Mouse (Mus musculus): ENCODE data around the gene Gpbar1. TPM values are rescaled to one million over a fixed set of nuclear protein-coding genes. Genes with fewer than 3 reads are reported as not detected.

The Gpbar1 gene
- polyA plus RNA-seq (2012; rRNA removed; ENCODE audit: low replicate concordance): 0.29 and 1.5 TPM in 2 replicates

GRCm38 (mm10) chr1:74278538-74278937 lies at the start of gene Gpbar1:
Gpbar1 (plus strand) TSS chr1:74278550.

GRCm38 (mm10) chr1:74235938-74236589 lies 42.3 kb upstream of the Gpbar1 start, which contains the start of gene Arpc2:
Arpc2 (plus strand) TSS chr1:74236084.

GRCm38 (mm10) chr1:74284543-74285160 lies 6.3 kb downstream of the Gpbar1 start, which contains the start of the genes Aamp and Pnkd:
Aamp (minus strand) TSS chr1:74284738.
Pnkd (plus strand) TSS chr1:74284930.

GRCm38 (mm10) chr1:74305522-74305921 lies 27.2 kb downstream of the Gpbar1 start, which contains the start of gene Tmbim1:
Tmbim1 (minus strand) TSS chr1:74305622.

Other genes with a start within 250 kb of the Gpbar1 start
- 238 and 411 TPM in 2 replicates for gene Tns1, start 154.1 kb upstream of the Gpbar1 start, polyA plus RNA-seq (2012; rRNA removed; ENCODE audit: low replicate concordance)
- gene Rufy4, start 153.0 kb upstream of the Gpbar1 start, polyA plus RNA-seq (2012; rRNA removed; ENCODE audit: low replicate concordance): 0.99 and 4.1 TPM in 2 replicates
- 0.23 and 2.8 TPM in 2 replicates for gene Cxcr2, start 124.6 kb upstream of the Gpbar1 start, polyA plus RNA-seq (2012; rRNA removed; ENCODE audit: low replicate concordance)
- gene Cxcr1, start 83.9 kb upstream of the Gpbar1 start, polyA plus RNA-seq (2012; rRNA removed; ENCODE audit: low replicate concordance): not detected in 2 replicates
- 130 and 154 TPM in 2 replicates for gene Arpc2, start 42.5 kb upstream of the Gpbar1 start, polyA plus RNA-seq (2012; rRNA removed; ENCODE audit: low replicate concordance)
- gene Aamp, start 6.2 kb downstream of the Gpbar1 start, polyA plus RNA-seq (2012; rRNA removed; ENCODE audit: low replicate concordance): 174 and 184 TPM in 2 replicates
- gene Pnkd, start 6.4 kb downstream of the Gpbar1 start, polyA plus RNA-seq (2012; rRNA removed; ENCODE audit: low replicate concordance): 64.7 and 99.9 TPM in 2 replicates
- 198 and 343 TPM in 2 replicates for gene Tmbim1, start 27.1 kb downstream of the Gpbar1 start, polyA plus RNA-seq (2012; rRNA removed; ENCODE audit: low replicate concordance)
- gene Catip, start 83.6 kb downstream of the Gpbar1 start, polyA plus RNA-seq (2012; rRNA removed; ENCODE audit: low replicate concordance): 2.1 and 2.8 TPM in 2 replicates
- gene Slc11a1, start 96.6 kb downstream of the Gpbar1 start, polyA plus RNA-seq (2012; rRNA removed; ENCODE audit: low replicate concordance): 67.9 and 69.7 TPM in 2 replicates
- 134 and 200 TPM in 2 replicates for gene Ctdsp1, start 113.0 kb downstream of the Gpbar1 start, polyA plus RNA-seq (2012; rRNA removed; ENCODE audit: low replicate concordance)
- 0.45 and 0.99 TPM in 2 replicates for gene Vil1, start 130.8 kb downstream of the Gpbar1 start, polyA plus RNA-seq (2012; rRNA removed; ENCODE audit: low replicate concordance)
- gene Cnot9, start 227.5 kb downstream of the Gpbar1 start, polyA plus RNA-seq (2012; rRNA removed; ENCODE audit: low replicate concordance): 15.8 and 31.4 TPM in 2 replicates

All from subcutaneous adipose tissue, adult 2 months (tissue).